Mouse (Mus musculus) forebrain, embryonic 14.5 days (tissue): ENCODE data around the gene Stam2. TPM values are rescaled to one million over a fixed set of nuclear protein-coding genes. Genes with fewer than 3 reads are reported as not detected.

Source experiments
- ATAC-seq: fragments of 200-750 bp; cut with Nextera tagmentation; 2 replicates; pipeline ENCODE4 v1.8.0; 2017; ENCODE audit warnings: mild to moderate bottlenecking, moderate library complexity
- DNase-seq: peaks from one replicate; pipeline ENCODE4 v3.0.0-alpha.2; 2015; ENCODE audit warnings: low spot score
- H3K27ac ChIP-seq: fragments of 300-500 bp; sonication (generic); 2 replicates; pipeline ENCODE4 v1.5.1; 2014; ENCODE audit warnings: low read depth, mild to moderate bottlenecking, control low read depth, low read length, moderate library complexity
- H3K27me3 ChIP-seq: fragments of 300-500 bp; sonication (generic); replicated peaks from 2 replicates; pipeline ENCODE4 v1.6.1; 2014; ENCODE audit warnings: low read length, control low read depth, mixed read lengths; ENCODE audit not compliant: control insufficient read depth, insufficient read depth
- H3K36me3 ChIP-seq: fragments of 300-500 bp; sonication (generic); 2 replicates; pipeline ENCODE4 v1.6.1; 2014; ENCODE audit warnings: low read length, control low read depth; ENCODE audit not compliant: control insufficient read depth, insufficient read depth
- H3K4me1 ChIP-seq: fragments of 300-500 bp; sonication (generic); 2 replicates; pipeline ENCODE4 v1.6.1; 2014; ENCODE audit warnings: antibody characterized with exemption, low read length, control low read depth; ENCODE audit not compliant: control insufficient read depth, insufficient read depth
- H3K4me2 ChIP-seq: fragments of 300-500 bp; sonication (generic); 2 replicates; pipeline ENCODE4 v1.6.1; 2014; ENCODE audit warnings: mild to moderate bottlenecking, control low read depth, low read length
- H3K4me3 ChIP-seq: fragments of 300-500 bp; sonication (generic); 2 replicates; pipeline ENCODE4 v1.5.1; 2014; ENCODE audit warnings: low read depth, low read length, control low read depth
- H3K9ac ChIP-seq: fragments of 300-500 bp; sonication (generic); 2 replicates; pipeline ENCODE4 v1.6.1; 2014; ENCODE audit warnings: mild to moderate bottlenecking, low read length, control low read depth, moderate library complexity
- H3K9me3 ChIP-seq: fragments of 300-500 bp; sonication (generic); replicated peaks from 2 replicates; pipeline ENCODE4 v1.6.1; 2016; ENCODE audit warnings: low read length, control low read depth, mixed read lengths; ENCODE audit not compliant: control insufficient read depth
- WGBS: fragments of 180-500 bp; shearing (Covaris S2); extraction: QIAGEN DNeasy Blood & Tissue Kit; methylation state at CpG from one replicate; pipeline ENCODE4 v1.1.7; 2014; 5-methylcytosine and 5-hydroxymethylcytosine counted together
- polyA plus RNA-seq: library from polyadenylated mRNA; unstranded; fragments of >200 nt; fragmentation: Nextera tagmentation; extraction: Ambion mirVana; gene quantifications from 2 replicates; pipeline ENCODE4 v1.2.1, GENCODE M21; 2014

Gene Stam2
- polyA plus RNA-seq, 1 experiment from 2014 or later: 51.1 TPM

DNA sequence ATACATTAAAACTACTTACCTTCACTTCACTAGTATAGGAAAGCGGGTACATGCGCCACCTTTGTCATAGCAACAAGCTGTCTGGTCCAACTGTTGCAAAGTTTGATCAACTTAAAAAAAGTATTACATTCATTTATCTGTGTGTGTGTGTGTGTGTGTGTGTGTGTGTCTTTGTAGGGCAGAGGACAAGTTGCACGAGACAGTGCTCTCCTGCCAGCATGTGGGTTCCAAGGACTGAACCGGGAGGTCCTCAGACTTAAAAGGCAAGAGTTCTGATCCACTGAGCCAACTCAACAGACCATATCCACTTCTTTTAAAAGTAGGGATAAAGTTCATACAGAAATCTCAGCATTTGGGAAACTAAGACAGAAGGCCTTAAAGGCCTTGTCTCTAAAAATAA is 28.0 kb downstream of the Stam2 start:
- Histone ChIP-seq H3K9ac (no peak overlapping the region), H3K27me3 (no peaks in the 10 kb centered on the region), H3K4me1 (no peaks in the 10 kb centered on the region), H3K4me2 (no peak overlapping the region), H3K27ac (no peak overlapping the region), H3K9me3 (no peaks in the 10 kb centered on the region), H3K36me3 (peaks cover 27% of the 10 kb centered on the region), H3K4me3 (no peak overlapping the region)
- ATAC-seq: no peak
- WGBS: 92% methylated on average over 4 of the region's 4 CpGs
- DNase-seq: no peak

DNA sequence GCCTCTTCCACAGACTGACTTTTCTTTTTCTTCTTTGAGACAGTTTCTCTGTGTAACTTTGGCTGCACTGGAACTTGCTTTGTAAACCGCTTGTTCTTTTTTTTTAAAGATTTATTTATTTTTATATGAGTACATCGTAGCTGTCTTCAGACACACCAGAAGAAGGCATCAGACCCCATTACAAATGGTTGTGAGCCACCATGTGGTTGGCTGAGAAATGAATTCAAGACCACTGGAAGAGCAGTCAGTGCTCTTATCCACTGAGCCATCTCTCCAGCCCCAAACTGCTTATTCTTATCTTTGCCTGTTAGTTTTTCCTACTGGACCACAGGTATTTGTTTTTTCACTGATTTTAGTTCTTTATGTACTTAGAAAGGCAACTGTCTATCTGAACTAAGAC is 31.3 kb downstream of the Stam2 start:
- H3K4me1 ChIP-seq: no peaks in the 10 kb centered on the region
- no peaks in the 10 kb centered on the region for H3K27me3 ChIP-seq
- ATAC-seq (no peak), DNase-seq (no peak)
- 96% methylated on average over 2 of the region's 2 CpGs for WGBS
- H3K36me3 ChIP-seq: peaks cover 39% of the 10 kb centered on the region
- no peak overlapping the region for H3K27ac ChIP-seq
- no peaks in the 10 kb centered on the region for H3K9me3 ChIP-seq
- H3K4me2 ChIP-seq: no peak overlapping the region
- H3K4me3 ChIP-seq: no peak overlapping the region
- no peak overlapping the region for H3K9ac ChIP-seq

DNA sequence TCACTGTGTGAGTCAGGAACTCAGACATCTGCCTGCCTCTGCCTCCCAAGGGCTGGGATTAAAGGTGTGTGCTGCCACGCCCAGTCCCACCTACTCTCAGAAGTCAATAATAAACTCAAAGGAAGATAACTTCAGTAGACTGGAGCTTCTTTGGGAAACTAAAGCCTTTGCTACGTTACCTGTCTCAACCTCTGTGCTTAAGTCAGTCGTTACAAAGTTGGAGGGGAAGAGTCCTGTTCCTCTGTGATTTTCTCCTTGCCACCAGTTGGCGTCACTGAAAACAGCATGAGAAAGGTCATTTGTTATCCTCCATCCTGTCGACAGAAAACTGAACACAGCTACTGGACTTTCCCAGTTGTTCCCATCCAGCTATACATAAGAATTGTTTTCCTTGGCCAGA is 32.7 kb downstream of the Stam2 start:
- Histone ChIP-seq H3K4me2 (no peak overlapping the region), H3K27me3 (no peaks in the 10 kb centered on the region), H3K4me1 (no peaks in the 10 kb centered on the region), H3K27ac (no peak overlapping the region), H3K36me3 (peaks cover 44% of the 10 kb centered on the region), H3K9ac (no peak overlapping the region), H3K9me3 (no peaks in the 10 kb centered on the region), H3K4me3 (no peak overlapping the region)
- 92% methylated on average over 5 of the region's 5 CpGs for WGBS
- DNase-seq (no peak), ATAC-seq (no peak)

DNA sequence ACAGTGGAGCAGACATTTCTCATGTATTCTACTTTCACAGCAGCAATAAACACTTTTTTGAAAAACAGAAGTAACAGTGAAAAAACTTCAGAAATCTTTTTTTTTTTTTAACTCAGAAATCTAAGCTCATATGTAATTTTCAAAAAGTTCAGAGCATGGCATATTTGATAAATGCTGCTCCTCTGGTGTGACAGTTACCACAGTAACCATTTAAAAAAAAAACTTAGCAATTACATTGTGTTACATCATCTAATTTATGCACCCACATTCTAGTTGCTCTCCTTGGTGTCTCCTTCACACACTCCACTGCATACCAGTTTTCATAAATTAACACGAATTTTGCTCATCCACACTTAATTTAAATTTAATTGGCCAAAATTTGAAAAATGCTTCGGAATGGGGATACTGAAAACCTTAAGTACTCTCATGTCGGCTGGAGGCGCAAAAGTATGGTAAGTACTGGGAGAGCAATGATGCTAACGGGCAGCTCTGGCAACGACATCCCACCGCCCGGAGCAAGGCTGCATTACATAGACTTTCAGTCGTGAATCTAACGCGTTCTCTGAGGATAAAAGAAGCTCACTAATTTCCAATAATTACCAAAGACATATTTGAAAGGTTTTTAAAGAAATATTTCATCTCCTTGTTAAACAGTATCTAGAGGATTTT is 40.6 kb downstream of the Stam2 start:
- H3K4me2 ChIP-seq: no peak overlapping the region
- H3K9me3 ChIP-seq: no peaks in the 10 kb centered on the region
- ATAC-seq: no peak
- DNase-seq: no peak
- H3K9ac ChIP-seq: no peak overlapping the region
- no peak overlapping the region for H3K27ac ChIP-seq
- WGBS: 69% methylated on average over 11 of the region's 11 CpGs
- H3K27me3 ChIP-seq: no peaks in the 10 kb centered on the region
- H3K36me3 ChIP-seq: peaks cover 35% of the 10 kb centered on the region
- no peaks in the 10 kb centered on the region for H3K4me1 ChIP-seq
- H3K4me3 ChIP-seq: no peak overlapping the region

DNA sequence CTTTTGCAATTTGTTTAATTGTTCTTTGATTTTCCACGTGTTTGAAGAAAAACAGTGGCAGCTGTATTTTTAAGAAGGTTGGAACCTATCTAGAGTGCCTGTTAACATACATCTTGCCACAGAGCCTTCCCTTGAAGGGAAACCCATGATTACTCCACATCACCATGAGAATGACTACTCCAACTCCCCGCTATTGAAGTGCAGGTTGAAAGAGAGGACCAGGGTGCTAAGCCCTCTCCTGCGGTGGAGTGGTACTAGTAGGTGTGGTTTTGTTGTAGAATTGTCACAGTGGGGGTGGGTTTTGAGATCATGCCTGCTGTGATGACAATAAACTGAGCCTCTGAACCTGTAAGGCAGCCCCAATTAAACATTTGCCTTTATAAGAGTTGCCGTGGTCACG is 41.7 kb downstream of the Stam2 start:
- Histone ChIP-seq H3K27ac (no peak overlapping the region), H3K27me3 (no peaks in the 10 kb centered on the region), H3K36me3 (peaks cover 26% of the 10 kb centered on the region), H3K4me2 (no peak overlapping the region), H3K4me1 (no peaks in the 10 kb centered on the region), H3K4me3 (no peak overlapping the region), H3K9me3 (no peaks in the 10 kb centered on the region), H3K9ac (no peak overlapping the region)
- no peak for ATAC-seq
- WGBS: 60% methylated on average over 5 of the region's 5 CpGs
- DNase-seq: no peak

DNA sequence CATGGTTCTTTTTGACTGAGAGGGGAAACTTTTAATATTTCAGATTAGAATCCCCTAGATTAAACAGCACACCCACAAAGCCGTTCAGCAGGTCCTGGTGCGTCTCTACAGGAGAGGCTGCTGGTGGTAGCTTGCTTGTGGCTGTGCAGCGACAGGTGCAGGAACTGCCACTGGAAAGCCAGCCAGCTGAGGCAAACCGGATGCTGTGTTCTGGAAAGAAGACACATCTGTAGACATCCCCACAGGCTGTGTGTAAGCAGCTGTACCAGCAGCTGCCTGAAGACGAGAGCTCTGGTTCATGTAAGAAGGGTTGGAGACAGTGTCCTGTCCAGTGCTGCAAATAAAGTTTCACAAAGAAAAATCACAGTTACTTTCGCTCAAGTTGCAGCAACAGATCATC is 47.5 kb downstream of the Stam2 start:
- WGBS: 90% methylated on average over 6 of the region's 6 CpGs
- no peak overlapping the region for H3K4me3 ChIP-seq
- H3K36me3 ChIP-seq: peaks cover 5% of the 10 kb centered on the region; the same call in 1 of the 2 replicates
- H3K9me3 ChIP-seq: no peaks in the 10 kb centered on the region
- H3K27ac ChIP-seq: no peak overlapping the region
- no peak for DNase-seq
- H3K4me1 ChIP-seq: no peaks in the 10 kb centered on the region
- ATAC-seq: no peak
- H3K27me3 ChIP-seq: no peaks in the 10 kb centered on the region
- H3K4me2 ChIP-seq: no peak overlapping the region
- no peak overlapping the region for H3K9ac ChIP-seq

DNA sequence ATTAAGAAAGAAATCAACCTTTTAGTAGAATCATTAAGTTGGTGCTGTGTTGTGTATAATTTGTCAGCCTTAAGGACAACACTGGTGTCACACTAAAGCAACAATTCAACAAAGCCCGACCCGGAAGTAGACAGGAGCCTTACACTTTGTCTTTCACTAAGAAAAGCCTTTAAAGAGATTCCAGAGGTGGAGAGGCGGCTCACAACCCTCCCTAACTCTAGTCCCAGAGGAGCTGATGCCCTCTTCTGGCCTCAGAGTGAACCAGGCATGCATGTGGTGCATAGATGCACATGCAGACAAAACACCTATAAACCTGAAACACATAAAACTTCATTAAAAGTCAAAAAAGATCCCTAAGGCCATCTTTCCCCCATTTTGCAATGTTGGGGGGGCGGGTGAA is 50.3 kb downstream of the Stam2 start:
- no peak overlapping the region for H3K27ac ChIP-seq
- H3K4me1 ChIP-seq: no peaks in the 10 kb centered on the region
- 70% methylated on average over 4 of the region's 4 CpGs for WGBS
- H3K4me3 ChIP-seq: no peak overlapping the region
- ATAC-seq: no peak
- H3K9me3 ChIP-seq: no peaks in the 10 kb centered on the region
- no peaks in the 10 kb centered on the region for H3K27me3 ChIP-seq
- H3K36me3 ChIP-seq: peaks cover 3% of the 10 kb centered on the region; the same call in 1 of the 2 replicates
- DNase-seq: no peak
- no peak overlapping the region for H3K4me2 ChIP-seq
- H3K9ac ChIP-seq: no peak overlapping the region

DNA sequence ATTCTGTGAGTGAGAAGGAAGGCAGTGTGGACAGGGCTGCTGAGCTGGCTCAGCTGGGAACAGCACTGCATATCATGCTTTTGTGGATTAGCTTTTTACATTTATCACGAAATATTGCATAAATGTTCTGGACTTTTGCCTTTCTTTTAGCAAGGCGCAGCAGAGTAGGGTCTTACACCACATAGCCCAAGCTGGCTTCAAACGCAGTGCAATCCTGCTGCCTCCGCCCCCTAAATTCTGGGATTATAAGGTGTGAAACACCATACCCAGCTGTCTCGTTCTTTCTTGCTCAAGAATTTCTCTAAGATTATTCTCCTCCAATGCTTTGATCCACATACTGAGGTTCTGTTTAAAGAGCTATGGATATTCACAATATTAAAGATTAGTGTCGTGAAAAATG is 55.5 kb downstream of the Stam2 start:
- DNase-seq: no peak
- Histone ChIP-seq H3K27me3 (no peaks in the 10 kb centered on the region), H3K9ac (no peak overlapping the region), H3K4me1 (no peaks in the 10 kb centered on the region), H3K9me3 (no peaks in the 10 kb centered on the region), H3K4me3 (no peak overlapping the region), H3K27ac (no peak overlapping the region), H3K36me3 (no peaks in the 10 kb centered on the region), H3K4me2 (no peak overlapping the region)
- 90% methylated on average over 6 of the region's 6 CpGs for WGBS
- ATAC-seq: no peak

DNA sequence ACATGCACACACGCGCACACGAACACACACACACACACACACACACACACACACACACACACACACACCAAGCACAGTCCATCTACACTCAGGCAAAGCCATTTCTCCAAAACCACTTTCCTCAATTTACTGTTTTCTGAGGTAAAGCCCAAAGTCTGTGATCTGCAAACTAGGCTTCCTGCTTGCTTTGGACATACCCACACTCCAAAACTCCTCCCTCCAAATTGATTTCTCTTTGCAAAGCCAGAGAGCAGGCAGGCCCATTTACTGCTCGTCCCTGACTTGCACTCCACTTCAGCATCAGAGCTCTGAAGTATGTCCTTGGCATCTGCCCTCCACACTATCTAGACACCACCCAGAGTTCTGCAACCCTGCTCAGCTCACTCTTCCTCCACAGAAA is 64.5 kb downstream of the Stam2 start:
- Histone ChIP-seq H3K27me3 (peaks cover 14% of the 10 kb centered on the region), H3K4me3 (no peak overlapping the region), H3K36me3 (no peaks in the 10 kb centered on the region), H3K4me1 (peaks cover 10% of the 10 kb centered on the region; the same call in 1 of the 2 replicates), H3K27ac (no peak overlapping the region), H3K9me3 (no peaks in the 10 kb centered on the region), H3K4me2 (no peak overlapping the region), H3K9ac (no peak overlapping the region)
- ATAC-seq (no peak), DNase-seq (no peak)
- WGBS: 87% methylated on average over 4 of the region's 4 CpGs
